Mouse (Mus musculus) kidney, postnatal 10 days (tissue): Measurements from ENCODE around the gene Ncoa5.

Experiments used
- DNase-seq: peaks from one replicate; pipeline ENCODE4 v3.0.0; 2021; ENCODE audit warnings: mixed read lengths

The Ncoa5 gene

GRCm38 (mm10) chr2:165043729-165044128 lies 9.1 kb upstream of the Ncoa5 start:
- no peak for DNase-seq

GRCm38 (mm10) chr2:165043090-165043636 lies 8.5 kb upstream of the Ncoa5 start:
- DNase-seq = no peak

GRCm38 (mm10) chr2:165042126-165042525 lies 7.5 kb upstream of the Ncoa5 start:
- no peak for DNase-seq

- DNase-seq = no peak
Measured at GRCm38 (mm10) chr2:165037415-165037814, 2.7 kb upstream of the Ncoa5 start.

GRCm38 (mm10) chr2:165035058-165035431 lies 378 bp upstream of the Ncoa5 start:
- DNase-seq = no peak

- no peak for DNase-seq
Measured at GRCm38 (mm10) chr2:165033306-165033705, 1.4 kb downstream of the Ncoa5 start.

- DNase-seq = no peak
Measured at GRCm38 (mm10) chr2:165032533-165032932, 2.1 kb downstream of the Ncoa5 start.

- DNase-seq = no peak
Measured at GRCm38 (mm10) chr2:165027163-165027562, 7.5 kb downstream of the Ncoa5 start.

- DNase-seq = no peak
Measured at GRCm38 (mm10) chr2:165020490-165020889, 14.2 kb downstream of the Ncoa5 start.

- DNase-seq = no peak
Measured at GRCm38 (mm10) chr2:165014935-165015334, 19.7 kb downstream of the Ncoa5 start.

- no peak for DNase-seq
Measured at GRCm38 (mm10) chr2:165010351-165010750, 24.3 kb downstream of the Ncoa5 start.

GRCm38 (mm10) chr2:165009581-165009980 lies 25.1 kb downstream of the Ncoa5 start:
- DNase-seq = no peak

GRCm38 (mm10) chr2:165009161-165009560 lies 25.5 kb downstream of the Ncoa5 start:
- no peak for DNase-seq

- DNase-seq = no peak
Measured at GRCm38 (mm10) chr2:165007986-165008385, 26.7 kb downstream of the Ncoa5 start.

GRCm38 (mm10) chr2:165006813-165007212 lies 27.9 kb downstream of the Ncoa5 start:
- DNase-seq = no peak

GRCm38 (mm10) chr2:165004237-165004636 lies 30.4 kb downstream of the Ncoa5 start:
- DNase-seq = no peak

- DNase-seq = no peak
Measured at GRCm38 (mm10) chr2:165003108-165003507, 31.6 kb downstream of the Ncoa5 start.

GRCm38 (mm10) chr2:165001958-165002357 lies 32.7 kb downstream of the Ncoa5 start:
- DNase-seq = no peak

GRCm38 (mm10) chr2:164997721-164998428 lies 36.8 kb downstream of the Ncoa5 start:
- peak; percentile 57 for DNase-seq

- DNase-seq = peak; percentile 48
Measured at GRCm38 (mm10) chr2:164996848-164997720, 37.6 kb downstream of the Ncoa5 start.

GRCm38 (mm10) chr2:164995976-164996375 lies 38.7 kb downstream of the Ncoa5 start:
- no peak for DNase-seq

GRCm38 (mm10) chr2:164994659-164995428 lies 39.8 kb downstream of the Ncoa5 start:
- no peak for DNase-seq

- no peak for DNase-seq
Measured at GRCm38 (mm10) chr2:164994156-164994555, 40.5 kb downstream of the Ncoa5 start.
